Mouse (Mus musculus) hindbrain, embryonic 13.5 days (tissue): ENCODE results near the gene Prm1. TPM values are rescaled to one million over a fixed set of nuclear protein-coding genes. Genes with fewer than 3 reads are reported as not detected.
A peak's percentile ranks its signal among the peaks of the same experiment; 100 is the strongest.
"Not testable (repeated sequence)": the region's sequence is repeated elsewhere in the genome, so short reads cannot be mapped to it uniquely, and the experiment has no call there.

ENCODE experiments used
- ATAC-seq: fragments of 200-750 bp; cut with Nextera tagmentation; 2 replicates; pipeline ENCODE4 v1.8.0; 2017; ENCODE audit warnings: moderate TSS enrichment; ENCODE audit not compliant: low FRiP score
- H3K27ac ChIP-seq: fragments of 300-500 bp; sonication (generic); 2 replicates; pipeline ENCODE4 v1.5.1; 2015; ENCODE audit warnings: inconsistent platforms, mild to moderate bottlenecking, moderate library complexity
- H3K27me3 ChIP-seq: fragments of 300-500 bp; sonication (generic); 2 replicates; pipeline ENCODE4 v1.6.1; 2015; ENCODE audit warnings: mild to moderate bottlenecking, inconsistent platforms
- H3K36me3 ChIP-seq: fragments of 300-500 bp; sonication (generic); 2 replicates; pipeline ENCODE4 v1.6.1; 2015; ENCODE audit warnings: mild to moderate bottlenecking, inconsistent platforms
- H3K4me1 ChIP-seq: fragments of 300-500 bp; sonication (generic); replicated peaks from 2 replicates; pipeline ENCODE4 v1.6.1; 2015; ENCODE audit warnings: inconsistent platforms
- H3K4me2 ChIP-seq: fragments of 300-500 bp; sonication (generic); 2 replicates; pipeline ENCODE4 v1.6.1; 2015; ENCODE audit warnings: inconsistent platforms, mild to moderate bottlenecking, moderate library complexity
- H3K4me3 ChIP-seq: fragments of 300-500 bp; sonication (generic); 2 replicates; pipeline ENCODE4 v1.5.1; 2015; ENCODE audit warnings: mild to moderate bottlenecking, inconsistent platforms
- H3K9ac ChIP-seq: fragments of 300-500 bp; sonication (generic); 2 replicates; pipeline ENCODE4 v1.6.1; 2015; ENCODE audit warnings: mild to moderate bottlenecking, inconsistent platforms
- H3K9me3 ChIP-seq: fragments of 300-500 bp; sonication (generic); 2 replicates; pipeline ENCODE4 v1.6.1; 2016; ENCODE audit warnings: inconsistent platforms
- WGBS: fragments of 180-500 bp; shearing (Covaris S2); methylation state at CpG from one replicate; pipeline ENCODE4 v1.1.7; 2015; 5-methylcytosine and 5-hydroxymethylcytosine counted together
- polyA plus RNA-seq: library from polyadenylated mRNA; unstranded; fragments of >200 nt; fragmentation: Nextera tagmentation; extraction: Ambion mirVana; gene quantifications from 2 replicates; pipeline ENCODE4 v1.2.1, GENCODE M21; 2015

Prm1 gene
- polyA plus RNA-seq, 1 experiment from 2014 or later, result not detected

DNA sequence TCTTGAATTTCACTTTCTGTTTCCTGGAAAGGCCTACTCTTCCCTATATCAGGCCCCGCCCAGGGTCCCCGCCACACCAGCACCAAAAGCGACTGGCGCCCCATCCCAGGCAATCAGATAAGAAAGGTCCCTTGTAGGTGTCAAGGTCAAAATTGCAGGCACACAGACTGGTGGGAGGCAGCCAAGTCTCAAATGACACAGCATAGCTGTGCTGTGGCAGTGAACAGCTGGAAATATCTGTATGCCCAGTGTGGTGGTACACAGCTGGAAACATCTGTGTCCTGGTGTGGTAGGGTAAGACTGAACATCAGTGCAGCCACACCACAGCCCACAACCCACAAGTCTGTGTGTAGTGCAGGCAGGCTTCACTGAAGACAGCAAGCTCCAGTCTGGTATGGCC lies 9.2 kb upstream of the Prm1 start:
- Histone ChIP-seq H3K9ac (no peak overlapping the region), H3K4me1 (no peaks in the 10 kb centered on the region), H3K27me3 (0 out of 2 replicates have a peak, but pooled peaks cover 4% of the 10 kb centered on the region), H3K36me3 (no peaks in the 10 kb centered on the region), H3K9me3 (no peaks in the 10 kb centered on the region), H3K4me3 (no peak overlapping the region), H3K4me2 (no peak overlapping the region), H3K27ac (no peak overlapping the region)
- 90% methylated on average over 4 of the region's 4 CpGs for WGBS
- no peak for ATAC-seq

- Histone ChIP-seq H3K27me3 (0 out of 2 replicates have a peak, but pooled peaks cover 4% of the 10 kb centered on the region), H3K4me2 (no peak overlapping the region), H3K9ac (no peak overlapping the region), H3K4me1 (no peaks in the 10 kb centered on the region), H3K9me3 (no peaks in the 10 kb centered on the region), H3K27ac (no peak overlapping the region), H3K36me3 (no peaks in the 10 kb centered on the region), H3K4me3 (no peak overlapping the region)
- ATAC-seq, result no peak
- 79% methylated on average over 4 of the region's 4 CpGs for WGBS
Measured at GRCm38 (mm10) chr16:10813726-10814125, 8.1 kb upstream of the Prm1 start.

GRCm38 (mm10) chr16:10812865-10813371 lies 7.3 kb upstream of the Prm1 start, which contains the start of gene Gm11172:
Gene Gm11172, plus strand, starts transcription at chr16:10812915.
- Histone ChIP-seq H3K9ac (no peak within 1 kb of the TSS), H3K4me3 (no peak within 1 kb of the TSS), H3K9me3 (no peaks in the 10 kb centered on the region), H3K36me3 (no peaks in the 10 kb centered on the region), H3K27ac (no peak within 1 kb of the TSS), H3K27me3 (0 out of 2 replicates have a peak, but pooled peaks cover 4% of the 10 kb centered on the region), H3K4me2 (no peak within 1 kb of the TSS), H3K4me1 (no peaks in the 10 kb centered on the region)
- ATAC-seq, result no peak
- 95% methylated on average over 2 of the region's 2 CpGs for WGBS

- H3K4me1 ChIP-seq, result no peaks in the 10 kb centered on the region; the same call in 1 of the 2 replicates
- H3K4me3 ChIP-seq, result no peak overlapping the region
- 97% methylated on average over 1 of the region's 1 CpGs for WGBS
- ATAC-seq, result no peak
- H3K4me2 ChIP-seq, result no peak overlapping the region
- no peak overlapping the region for H3K27ac ChIP-seq
- no peaks in the 10 kb centered on the region for H3K36me3 ChIP-seq
- no peak overlapping the region for H3K9ac ChIP-seq
- H3K27me3 ChIP-seq, result 0 out of 2 replicates have a peak, but pooled peaks cover 4% of the 10 kb centered on the region
- no peaks in the 10 kb centered on the region for H3K9me3 ChIP-seq
Measured at GRCm38 (mm10) chr16:10810376-10810775, 4.7 kb upstream of the Prm1 start.

DNA sequence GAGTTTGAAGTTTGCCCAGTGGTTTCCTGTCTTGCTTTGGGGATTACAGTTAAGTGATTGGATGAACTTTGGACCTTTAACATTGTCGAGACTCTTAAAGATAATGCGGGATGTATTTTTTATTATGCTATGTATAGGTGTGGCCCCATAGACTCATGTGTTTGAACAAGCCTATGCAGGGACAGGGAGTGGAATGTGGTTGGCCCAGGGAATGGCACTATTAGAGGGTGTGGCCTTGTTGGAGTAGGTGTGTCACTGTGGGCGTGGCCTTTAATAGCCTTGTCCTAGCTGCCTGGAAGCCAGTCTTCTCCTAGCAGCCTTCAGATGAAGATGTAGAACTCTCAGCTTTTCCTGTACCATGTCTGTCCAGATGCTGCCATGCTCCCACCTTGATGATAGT lies 3.2 kb downstream of the Prm1 start:
- not testable (repeated sequence) for H3K9me3 ChIP-seq, H3K27ac ChIP-seq, ATAC-seq, H3K4me2 ChIP-seq, H3K4me1 ChIP-seq, H3K9ac ChIP-seq, H3K36me3 ChIP-seq, H3K27me3 ChIP-seq, H3K4me3 ChIP-seq
- 90% methylated on average over 3 of the region's 3 CpGs for WGBS

DNA sequence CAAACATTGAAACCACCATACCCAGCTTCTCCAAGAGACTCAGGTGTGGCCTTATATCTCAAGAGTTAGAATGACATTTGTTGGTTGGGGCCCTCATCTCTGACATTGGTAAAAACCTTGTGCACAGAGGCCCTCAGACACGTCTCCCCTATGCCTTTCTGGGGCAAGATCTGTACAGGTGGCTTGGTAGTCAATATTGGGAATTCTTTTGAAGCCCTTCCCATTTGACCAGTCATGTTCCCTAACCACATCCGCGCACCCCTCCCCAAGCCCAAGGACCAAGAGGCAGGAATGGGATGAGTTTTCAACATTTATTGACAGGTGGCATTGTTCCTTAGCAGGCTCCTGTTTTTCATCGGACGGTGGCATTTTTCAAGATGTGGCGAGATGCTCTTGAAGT lies 9.6 kb downstream of the Prm1 start, which contains the start of gene Prm2:
Gene Prm2 (minus strand): TSS at position 101 of the 400 bp plus-strand sequence.
- no peak for ATAC-seq
- H3K9ac ChIP-seq, result no peak within 1 kb of the TSS
- no peak within 1 kb of the TSS for H3K4me2 ChIP-seq
- WGBS, result 82% methylated on average over 6 of the region's 6 CpGs
- no peak within 1 kb of the TSS for H3K4me3 ChIP-seq
- H3K27me3 ChIP-seq, result peaks cover 17% of the 10 kb centered on the region
- no peaks in the 10 kb centered on the region for H3K4me1 ChIP-seq
- H3K27ac ChIP-seq, result no peak within 1 kb of the TSS
- no peaks in the 10 kb centered on the region for H3K36me3 ChIP-seq
- H3K9me3 ChIP-seq, result no peaks in the 10 kb centered on the region

DNA sequence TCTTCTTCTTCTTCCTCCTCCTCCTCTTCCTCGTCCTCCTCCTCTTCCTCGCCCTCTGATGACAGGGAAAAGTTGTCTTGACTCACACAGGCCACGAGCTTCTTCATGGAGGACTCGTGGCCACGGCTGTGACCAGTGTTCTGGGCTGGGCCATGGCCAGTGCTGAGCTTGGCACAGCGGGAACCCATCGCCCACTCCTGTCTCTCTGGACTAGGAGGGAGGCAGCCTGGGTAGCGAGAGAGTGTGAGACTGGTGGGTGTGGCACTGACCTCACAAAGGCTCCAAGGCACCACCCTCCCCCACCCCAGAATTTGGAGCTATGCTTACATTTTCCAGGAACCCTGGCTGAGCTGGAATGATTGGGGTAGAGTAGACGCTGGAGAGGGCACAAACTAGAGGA lies 14.9 kb downstream of the Prm1 start, which contains the start of gene Prm3:
Gene Prm3 (minus strand): TSS at position 213 of the 400 bp plus-strand sequence.
- no peak within 1 kb of the TSS for H3K4me2 ChIP-seq
- H3K27ac ChIP-seq, result no peak within 1 kb of the TSS
- H3K9me3 ChIP-seq, result no peaks in the 10 kb centered on the region
- no peak within 1 kb of the TSS for H3K4me3 ChIP-seq
- peaks cover 1% of the 10 kb centered on the region for H3K27me3 ChIP-seq
- no peak for ATAC-seq
- 84% methylated on average over 9 of the region's 9 CpGs for WGBS
- no peak within 1 kb of the TSS for H3K9ac ChIP-seq
- peaks cover 9% of the 10 kb centered on the region for H3K4me1 ChIP-seq
- no peaks in the 10 kb centered on the region for H3K36me3 ChIP-seq

DNA sequence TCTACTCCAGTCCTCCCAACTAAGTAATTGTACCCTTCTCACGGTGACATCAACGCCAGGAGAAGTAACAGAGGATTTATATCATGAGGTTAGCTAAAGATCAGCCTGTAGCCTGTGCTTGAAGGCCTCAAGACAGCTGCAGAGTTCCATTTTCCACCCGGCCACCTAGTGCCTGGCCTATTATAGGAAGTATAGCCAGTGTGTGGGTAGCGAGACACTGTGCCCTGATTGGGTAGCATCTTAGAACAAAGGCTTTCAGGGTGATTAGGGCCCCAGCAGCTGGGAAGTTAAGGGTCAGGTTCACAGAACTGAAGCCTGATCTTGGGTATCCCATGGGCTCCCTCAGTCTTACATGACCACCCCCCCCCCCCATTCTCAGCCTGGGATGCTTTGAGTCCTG lies 16.8 kb downstream of the Prm1 start:
- no peak for ATAC-seq
- WGBS, result 64% methylated on average over 4 of the region's 4 CpGs

GRCm38 (mm10) chr16:10788271-10788670 lies 17.4 kb downstream of the Prm1 start, which contains the start of gene Tnp2:
Gene Tnp2, minus strand, starts transcription at chr16:10788660.
- Histone ChIP-seq H3K9ac (no peak within 1 kb of the TSS), H3K4me3 (no peak within 1 kb of the TSS), H3K27ac (no peak within 1 kb of the TSS), H3K9me3 (no peaks in the 10 kb centered on the region), H3K36me3 (no peaks in the 10 kb centered on the region), H3K4me1 (peaks cover 23% of the 10 kb centered on the region), H3K4me2 (no peak within 1 kb of the TSS), H3K27me3 (peaks cover 15% of the 10 kb centered on the region)
- WGBS, result 53% methylated on average over 16 of the region's 16 CpGs
- ATAC-seq, result no peak

More for the DNA sequence above, 16.8 kb downstream of the Prm1 start:
- H3K27me3 ChIP-seq, result peaks cover 9% of the 10 kb centered on the region
- H3K27ac ChIP-seq, result no peak overlapping the region
- no peaks in the 10 kb centered on the region for H3K9me3 ChIP-seq
- peaks cover 22% of the 10 kb centered on the region for H3K4me1 ChIP-seq
- no peak overlapping the region for H3K4me2 ChIP-seq
- no peak overlapping the region for H3K4me3 ChIP-seq
- H3K9ac ChIP-seq, result no peak overlapping the region
- no peaks in the 10 kb centered on the region for H3K36me3 ChIP-seq

- Histone ChIP-seq H3K4me3 (no peak overlapping the region), H3K9ac (no peak overlapping the region), H3K27me3 (peaks cover 22% of the 10 kb centered on the region), H3K9me3 (no peaks in the 10 kb centered on the region), H3K27ac (no peak overlapping the region), H3K36me3 (no peaks in the 10 kb centered on the region), H3K4me2 (no peak overlapping the region), H3K4me1 (peaks cover 28% of the 10 kb centered on the region)
- no peak for ATAC-seq
- WGBS, result 80% methylated on average over 7 of the region's 7 CpGs
Measured at GRCm38 (mm10) chr16:10787548-10788058, 18.0 kb downstream of the Prm1 start.

- H3K4me3 ChIP-seq, result no peak overlapping the region
- H3K9ac ChIP-seq, result no peak overlapping the region
- H3K36me3 ChIP-seq, result no peaks in the 10 kb centered on the region
- WGBS, result 60% methylated on average over 4 of the region's 4 CpGs
- peaks cover 33% of the 10 kb centered on the region for H3K4me1 ChIP-seq
- peaks cover 24% of the 10 kb centered on the region for H3K27me3 ChIP-seq
- no peaks in the 10 kb centered on the region for H3K9me3 ChIP-seq
- no peak overlapping the region for H3K27ac ChIP-seq
- H3K4me2 ChIP-seq, result no peak overlapping the region
- ATAC-seq, result no peak
Measured at GRCm38 (mm10) chr16:10786782-10787547, 18.7 kb downstream of the Prm1 start.

DNA sequence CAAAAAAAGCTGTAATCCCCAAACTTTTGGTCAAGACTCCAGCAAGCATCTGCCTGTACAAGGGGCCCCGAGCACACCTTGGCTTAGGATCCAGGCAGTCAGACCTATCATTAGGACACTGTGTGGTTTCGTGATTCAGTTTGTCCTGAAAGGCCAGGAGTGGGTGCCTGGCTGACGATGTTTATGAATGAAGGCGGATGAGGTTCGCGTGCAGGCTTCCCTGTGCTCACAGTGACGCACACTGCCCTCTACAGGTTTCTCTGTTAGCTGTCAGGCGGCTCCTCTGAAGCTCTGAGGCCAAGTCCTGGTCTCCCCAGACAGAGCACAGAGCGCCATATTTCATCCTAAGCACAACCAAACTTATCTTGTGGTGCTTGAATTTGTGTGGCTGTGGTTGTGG lies 19.4 kb downstream of the Prm1 start:
- ATAC-seq, result peak; percentile 15
- peaks cover 37% of the 10 kb centered on the region for H3K4me1 ChIP-seq
- H3K27ac ChIP-seq, result peak overlapping the region; percentile 90
- H3K4me3 ChIP-seq, result peak overlapping the region; percentile 62
- peak overlapping the region; percentile 80 for H3K9ac ChIP-seq
- no peaks in the 10 kb centered on the region for H3K36me3 ChIP-seq
- H3K9me3 ChIP-seq, result no peaks in the 10 kb centered on the region
- H3K4me2 ChIP-seq, result peak overlapping the region; percentile 95
- WGBS, result 1% methylated on average over 9 of the region's 9 CpGs
- H3K27me3 ChIP-seq, result peaks cover 26% of the 10 kb centered on the region
